Mouse (Mus musculus): ENCODE measurements at regions not wholly inside any gene's neighbourhood (a gene's known extent, or its start where the extent isn't known, plus 50 kb on each side); places are given as distances from the start of the nearest gene placed in this dataset.

GRCm38 (mm10) chr2:161470844-161471243 is 362.0 kb upstream of the Chd6 start:
- no peaks in the 10 kb centered on the region for H3K4me1 ChIP-seq (ENCODE audit: insufficient read depth, low read length)
- ATAC-seq (ENCODE audit: low FRiP score) (no peak), DNase-seq (ENCODE audit: low spot score) (no peak)
- no peaks in the 10 kb centered on the region for H3K36me3 ChIP-seq (ENCODE audit: insufficient read depth, low read length)
- no peak for TF ChIP-seq CTCF (IDR thresholded peaks at IDR 0.05)
- 89% methylated on average over 5 of the region's 5 CpGs for WGBS
- no peak overlapping the region for H3K9ac ChIP-seq (replicated peaks; ENCODE audit: low read length, poor library complexity, severe bottlenecking)
- no peaks in the 10 kb centered on the region for H3K9me3 ChIP-seq (ENCODE audit: low read length)
- no peak overlapping the region for H3K27ac ChIP-seq (ENCODE audit: low read depth, low read length)
- H3K27me3 ChIP-seq (ENCODE audit: insufficient read depth, low read length): no peaks in the 10 kb centered on the region
- no peak overlapping the region for H3K4me2 ChIP-seq (ENCODE audit: low read depth, low read length, poor library complexity, severe bottlenecking)
- no peak overlapping the region for H3K4me3 ChIP-seq (ENCODE audit: low read depth, low read length)

GRCm38 (mm10) chr2:161470025-161470424 is 361.1 kb upstream of the Chd6 start:
- no peak for ATAC-seq (ENCODE audit: low FRiP score)
- WGBS: 14% methylated on average over 2 of the region's 2 CpGs
- TF ChIP-seq CTCF (IDR thresholded peaks at IDR 0.05): peak; percentile 91

DNA sequence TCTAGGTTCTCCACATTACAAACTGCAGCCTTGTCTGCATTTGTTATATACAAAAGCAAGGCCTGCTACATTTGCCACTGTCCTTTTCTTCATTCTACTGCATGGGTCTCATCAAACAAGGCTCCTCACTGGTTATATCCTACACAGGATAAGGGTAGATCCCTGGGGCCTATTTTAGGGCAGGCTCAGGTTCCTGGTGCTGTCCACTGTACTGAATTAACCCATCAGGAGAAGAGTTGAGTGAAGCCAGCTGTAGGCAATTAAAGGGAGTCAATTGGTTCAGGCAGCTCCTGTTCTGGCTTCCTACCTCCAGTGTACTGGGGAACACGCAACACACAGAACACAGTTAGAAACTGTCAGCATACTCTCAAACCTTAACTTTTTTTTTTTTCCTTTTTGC is 358.2 kb upstream of the Chd6 start:
- no peak for TF ChIP-seq CTCF (IDR thresholded peaks at IDR 0.05)
- DNase-seq (ENCODE audit: low spot score) (no peak), ATAC-seq (ENCODE audit: low FRiP score) (no peak)
- H3K4me2 ChIP-seq (ENCODE audit: low read depth, low read length, poor library complexity, severe bottlenecking): no peak overlapping the region
- no peaks in the 10 kb centered on the region for H3K36me3 ChIP-seq (ENCODE audit: insufficient read depth, low read length)
- H3K4me1 ChIP-seq (ENCODE audit: insufficient read depth, low read length): no peaks in the 10 kb centered on the region
- WGBS: 90% methylated on average over 1 of the region's 1 CpGs
- no peaks in the 10 kb centered on the region for H3K9me3 ChIP-seq (ENCODE audit: low read length)
- H3K27ac ChIP-seq (ENCODE audit: low read depth, low read length): no peak overlapping the region
- no peak overlapping the region for H3K4me3 ChIP-seq (ENCODE audit: low read depth, low read length)
- no peaks in the 10 kb centered on the region for H3K27me3 ChIP-seq (ENCODE audit: insufficient read depth, low read length)
- H3K9ac ChIP-seq (replicated peaks; ENCODE audit: low read length, poor library complexity, severe bottlenecking): no peak overlapping the region

More at GRCm38 (mm10) chr2:161470025-161470424, 361.1 kb upstream of the Chd6 start:
- H3K9me3 ChIP-seq (ENCODE audit: low read length): no peaks in the 10 kb centered on the region
- no peak overlapping the region for H3K4me3 ChIP-seq (ENCODE audit: low read depth, low read length)
- no peak overlapping the region for H3K27ac ChIP-seq (ENCODE audit: low read depth, low read length)
- H3K4me2 ChIP-seq (ENCODE audit: low read depth, low read length, poor library complexity, severe bottlenecking): no peak overlapping the region
- no peak overlapping the region for H3K9ac ChIP-seq (replicated peaks; ENCODE audit: low read length, poor library complexity, severe bottlenecking)
- H3K27me3 ChIP-seq (ENCODE audit: insufficient read depth, low read length): no peaks in the 10 kb centered on the region
- H3K36me3 ChIP-seq (ENCODE audit: insufficient read depth, low read length): no peaks in the 10 kb centered on the region
- no peaks in the 10 kb centered on the region for H3K4me1 ChIP-seq (ENCODE audit: insufficient read depth, low read length)
- DNase-seq (ENCODE audit: low spot score): peak; percentile 83

DNA sequence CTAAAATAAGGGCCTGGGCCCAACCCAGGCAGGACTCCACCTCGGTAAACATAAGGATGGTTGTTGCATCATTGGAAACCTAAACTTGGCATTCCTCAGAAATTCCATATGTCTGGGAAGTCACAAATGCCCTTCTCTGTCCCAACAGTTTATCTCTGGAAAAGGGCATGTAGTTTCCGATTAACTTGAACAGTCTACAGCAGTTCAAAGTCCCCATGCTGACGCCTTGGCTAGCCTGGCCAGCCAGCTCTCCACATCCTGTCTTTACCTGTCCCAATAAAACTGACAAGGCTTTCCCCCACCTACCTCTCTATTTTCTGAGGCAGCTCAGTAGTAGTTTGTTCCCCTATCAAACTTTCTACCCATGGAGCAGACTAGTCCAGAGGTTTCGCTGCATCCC is 351.7 kb upstream of the Chd6 start:
- H3K9ac ChIP-seq (replicated peaks; ENCODE audit: low read length, poor library complexity, severe bottlenecking): no peak overlapping the region
- H3K27ac ChIP-seq (ENCODE audit: low read depth, low read length): no peak overlapping the region
- H3K4me3 ChIP-seq (ENCODE audit: low read depth, low read length): no peak overlapping the region
- no peak for TF ChIP-seq CTCF (IDR thresholded peaks at IDR 0.05)
- no peaks in the 10 kb centered on the region for H3K9me3 ChIP-seq (ENCODE audit: low read length)
- H3K4me1 ChIP-seq (ENCODE audit: insufficient read depth, low read length): no peaks in the 10 kb centered on the region
- no peak overlapping the region for H3K4me2 ChIP-seq (ENCODE audit: low read depth, low read length, poor library complexity, severe bottlenecking)
- no peak for DNase-seq (ENCODE audit: low spot score)
- 89% methylated on average over 4 of the region's 4 CpGs for WGBS
- ATAC-seq (ENCODE audit: low FRiP score): no peak
- H3K27me3 ChIP-seq (ENCODE audit: insufficient read depth, low read length): no peaks in the 10 kb centered on the region
- H3K36me3 ChIP-seq (ENCODE audit: insufficient read depth, low read length): no peaks in the 10 kb centered on the region

- H3K27ac ChIP-seq (ENCODE audit: low read depth, low read length): no peak overlapping the region
- WGBS: 78% methylated on average over 6 of the region's 6 CpGs
- H3K4me1 ChIP-seq (ENCODE audit: insufficient read depth, low read length): no peaks in the 10 kb centered on the region
- no peak overlapping the region for H3K9ac ChIP-seq (replicated peaks; ENCODE audit: low read length, poor library complexity, severe bottlenecking)
- H3K36me3 ChIP-seq (ENCODE audit: insufficient read depth, low read length): no peaks in the 10 kb centered on the region
- H3K9me3 ChIP-seq (ENCODE audit: low read length): no peaks in the 10 kb centered on the region
- ATAC-seq (ENCODE audit: low FRiP score) (no peak), DNase-seq (ENCODE audit: low spot score) (no peak)
- H3K4me3 ChIP-seq (ENCODE audit: low read depth, low read length): no peak overlapping the region
- no peak for TF ChIP-seq CTCF (IDR thresholded peaks at IDR 0.05)
- no peak overlapping the region for H3K4me2 ChIP-seq (ENCODE audit: low read depth, low read length, poor library complexity, severe bottlenecking)
- no peaks in the 10 kb centered on the region for H3K27me3 ChIP-seq (ENCODE audit: insufficient read depth, low read length)
Observed at GRCm38 (mm10) chr2:161454466-161454865, 345.6 kb upstream of the Chd6 start.

DNA sequence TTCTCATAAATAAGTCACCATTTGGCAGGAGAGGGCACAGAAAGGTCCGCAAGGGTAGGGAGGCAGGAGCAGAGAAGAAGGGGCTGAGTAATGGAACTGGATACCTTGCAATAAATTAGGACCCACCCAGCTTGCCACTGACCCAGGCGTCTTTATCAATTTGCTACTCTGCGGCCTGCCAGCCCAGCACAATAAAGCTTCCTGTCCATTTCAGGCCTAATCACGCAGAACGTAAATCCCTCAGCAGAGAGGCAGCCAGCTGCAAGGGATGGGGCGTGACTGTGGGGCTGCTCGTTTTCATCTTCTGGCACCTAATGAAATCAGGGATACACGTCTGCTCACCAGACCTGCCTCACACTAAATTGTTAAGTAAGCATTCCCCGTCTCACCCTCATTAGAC is 324.9 kb upstream of the Chd6 start:
- no peak for DNase-seq (ENCODE audit: low spot score)
- no peaks in the 10 kb centered on the region for H3K27me3 ChIP-seq (ENCODE audit: insufficient read depth, low read length)
- no peak for ATAC-seq (ENCODE audit: low FRiP score)

More for the DNA sequence above, 324.9 kb upstream of the Chd6 start:
- no peak overlapping the region for H3K27ac ChIP-seq (ENCODE audit: low read depth, low read length)
- no peaks in the 10 kb centered on the region for H3K4me1 ChIP-seq (ENCODE audit: insufficient read depth, low read length)
- H3K36me3 ChIP-seq (ENCODE audit: insufficient read depth, low read length): no peaks in the 10 kb centered on the region
- no peak overlapping the region for H3K4me2 ChIP-seq (ENCODE audit: low read depth, low read length, poor library complexity, severe bottlenecking)
- H3K9ac ChIP-seq (replicated peaks; ENCODE audit: low read length, poor library complexity, severe bottlenecking): no peak overlapping the region
- no peaks in the 10 kb centered on the region for H3K9me3 ChIP-seq (ENCODE audit: low read length)
- TF ChIP-seq CTCF (IDR thresholded peaks at IDR 0.05): no peak
- 32% methylated on average over 9 of the region's 9 CpGs for WGBS
- no peak overlapping the region for H3K4me3 ChIP-seq (ENCODE audit: low read depth, low read length)

Data from midbrain, postnatal 0 days (tissue).